Mouse (Mus musculus): ENCODE results near the gene Ston2.
"Not testable (repeated sequence)": the region's sequence is repeated elsewhere in the genome, so short reads cannot be mapped to it uniquely, and the experiment has no call there.

Ston2 gene

DNA sequence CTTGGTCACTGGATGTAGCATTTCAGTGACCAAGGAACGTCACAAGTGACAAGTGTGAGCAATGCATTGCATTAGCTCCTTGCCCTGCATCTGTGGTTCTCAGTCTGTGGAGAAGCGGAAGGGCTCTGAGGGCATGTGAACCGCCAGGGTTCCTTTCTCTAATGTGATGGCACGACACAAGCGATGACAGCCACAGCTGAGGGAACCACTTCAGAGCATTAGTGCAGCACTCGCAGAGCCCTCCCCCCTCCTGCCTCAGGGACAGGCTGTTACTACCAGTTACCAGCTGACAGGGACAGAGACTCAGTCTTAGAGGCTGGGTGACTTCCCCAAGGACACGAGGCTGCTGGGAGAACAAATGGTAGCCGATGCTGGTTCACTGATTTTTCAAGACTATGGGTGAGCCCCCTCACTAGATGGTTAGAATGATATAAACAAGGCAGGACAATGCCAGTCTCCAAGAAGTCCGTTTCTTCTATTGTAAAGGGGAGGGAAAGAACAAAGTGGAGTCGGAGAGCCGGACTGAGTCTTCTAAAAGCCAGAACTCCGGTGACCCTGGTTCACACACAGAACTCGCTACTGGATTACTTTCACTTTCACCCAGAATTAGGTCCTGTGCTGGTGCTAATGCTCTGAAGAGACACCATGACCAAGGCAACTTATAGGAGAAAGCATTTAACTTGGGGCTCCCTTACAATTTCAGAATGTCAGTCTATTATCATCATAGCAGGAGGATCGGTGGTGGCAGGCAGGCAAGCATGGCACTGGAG lies 21.7 kb downstream of the Ston2 start:
- ChIA-PET POLR2A (interaction anchor here in 3 of 4 experiments (0.6 to 1.7 kb wide), 5 partner anchors 8 to 136 kb away, joined by 3 to 6 read pairs (median 5); no protein-coding TSS in a partner anchor), CTCF (interaction anchor here in 1 of 4 experiments (1.2 kb wide), 1 partner anchor 23 kb away, joined by 3 read pairs; no protein-coding TSS in a partner anchor)

GRCm38 (mm10) chr12:91765504-91765903 lies 22.7 kb downstream of the Ston2 start:
- POLR2A ChIA-PET, result interaction anchor here in 2 of 4 experiments (1.4 to 1.7 kb wide), 2 partner anchors 13 kb away, joined by 5 to 6 read pairs; no protein-coding TSS in a partner anchor
- CTCF ChIA-PET, result interaction anchor here in 1 of 4 experiments (1.2 kb wide), 1 partner anchor 24 kb away, joined by 3 read pairs; no protein-coding TSS in a partner anchor

- POLR2A ChIA-PET, result interaction anchor here in 2 of 4 experiments (0.6 to 1.4 kb wide), 3 partner anchors 9 to 20 kb away, joined by 3 to 5 read pairs (median 4); no protein-coding TSS in a partner anchor
- CTCF ChIA-PET, result interaction anchor here in 2 of 4 experiments (0.5 to 0.8 kb wide), 2 partner anchors 25 to 113 kb away, joined by 4 to 5 read pairs; no protein-coding TSS in a partner anchor
Observed at GRCm38 (mm10) chr12:91765054-91765453, 23.1 kb downstream of the Ston2 start.

DNA sequence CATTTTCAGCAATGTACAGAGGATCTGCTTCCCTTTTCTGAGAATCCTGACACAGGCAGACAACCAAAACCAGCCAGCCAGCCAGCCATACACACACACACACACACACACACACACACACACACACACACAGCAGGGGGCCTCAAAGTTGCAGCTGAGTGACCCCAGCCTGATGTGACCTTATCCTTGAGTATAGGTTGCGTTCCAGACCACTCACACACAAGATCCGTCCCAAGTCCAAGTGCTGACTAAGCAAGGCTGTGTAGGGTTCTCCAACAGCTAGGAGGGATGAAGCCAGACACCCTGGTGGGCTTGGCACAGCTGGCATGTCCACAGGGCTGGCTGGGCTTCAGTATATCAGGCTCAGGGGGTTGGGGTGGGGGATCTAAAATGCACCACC lies 23.7 kb downstream of the Ston2 start:
- CTCF ChIA-PET, result interaction anchor here in 3 of 4 experiments (0.5 to 0.8 kb wide), 3 partner anchors 24 to 113 kb away, joined by 3 to 5 read pairs (median 4); partner anchors contain the start of gene Ston2 (in 1 of the 3)
- POLR2A ChIA-PET, result interaction anchor here in 2 of 4 experiments (0.6 to 1.1 kb wide), 2 partner anchors 9 to 20 kb away, joined by 3 to 4 read pairs; no protein-coding TSS in a partner anchor

DNA sequence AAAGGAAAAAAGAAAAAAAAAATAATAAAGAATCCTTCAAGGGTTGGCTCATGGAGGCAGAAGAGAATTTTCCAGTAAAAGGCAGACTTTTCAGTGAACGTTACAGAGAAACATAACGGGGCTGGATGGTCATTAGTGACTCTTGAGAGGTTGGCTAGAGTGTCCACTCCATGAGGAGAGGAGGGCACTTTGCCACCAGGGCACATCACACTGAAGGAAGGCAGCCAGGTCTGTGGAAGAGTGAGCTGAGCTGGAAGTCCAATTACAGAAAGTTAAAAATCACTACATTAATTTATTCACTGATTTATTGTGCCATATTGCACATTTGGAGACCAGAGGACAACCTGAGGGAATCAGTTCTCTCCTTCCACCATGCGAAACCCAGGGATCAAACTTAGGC lies 28.4 kb downstream of the Ston2 start:
- ChIA-PET POLR2A (interaction anchor here in 1 of 4 experiments (1.6 kb wide), 1 partner anchor 14 kb away, joined by 3 read pairs; no protein-coding TSS in a partner anchor), CTCF (no interaction called here)

DNA sequence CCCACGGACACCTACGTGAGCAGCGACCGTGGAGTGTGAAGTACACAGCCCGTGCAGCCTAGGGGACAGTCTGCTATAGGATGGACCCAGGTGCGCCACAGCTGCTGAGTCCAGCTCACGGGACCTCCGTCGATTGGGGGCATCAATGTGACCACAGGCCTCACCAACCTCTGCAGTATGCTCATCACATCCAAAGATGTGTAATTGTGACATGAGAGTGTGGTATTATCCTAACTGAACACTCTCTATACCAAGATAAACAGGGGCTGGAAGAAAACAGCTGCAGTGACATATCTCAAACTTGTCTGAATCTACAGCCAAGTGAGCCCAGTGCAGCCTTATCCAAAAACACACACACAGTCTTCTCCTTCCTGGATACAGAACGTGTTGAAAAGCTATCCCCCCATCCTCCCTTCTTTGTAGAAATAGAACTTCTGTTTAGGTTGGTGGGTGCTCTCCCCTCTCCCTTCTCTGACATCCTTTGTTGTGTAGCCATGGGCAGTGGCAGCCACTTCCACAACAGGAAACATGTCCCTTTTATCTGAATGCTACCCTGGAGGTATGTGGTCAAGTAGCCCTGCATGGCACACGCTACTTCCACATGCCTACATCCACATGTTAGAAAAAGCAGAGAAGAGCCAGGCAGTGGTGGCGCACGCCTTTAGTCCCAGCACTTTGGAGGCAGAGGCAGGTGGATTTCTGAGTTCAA lies 30.2 kb downstream of the Ston2 start:
- POLR2A ChIA-PET, result interaction anchor here in 3 of 4 experiments (0.6 to 1.9 kb wide), 8 partner anchors 8 to 343 kb away, joined by 3 to 9 read pairs (median 5); partner anchors contain the start of gene Gtf2a1 (in 1 of the 3)
- CTCF ChIA-PET, result interaction anchor here in 1 of 4 experiments (1.5 kb wide), 1 partner anchor 32 kb away, joined by 7 read pairs; no protein-coding TSS in a partner anchor

DNA sequence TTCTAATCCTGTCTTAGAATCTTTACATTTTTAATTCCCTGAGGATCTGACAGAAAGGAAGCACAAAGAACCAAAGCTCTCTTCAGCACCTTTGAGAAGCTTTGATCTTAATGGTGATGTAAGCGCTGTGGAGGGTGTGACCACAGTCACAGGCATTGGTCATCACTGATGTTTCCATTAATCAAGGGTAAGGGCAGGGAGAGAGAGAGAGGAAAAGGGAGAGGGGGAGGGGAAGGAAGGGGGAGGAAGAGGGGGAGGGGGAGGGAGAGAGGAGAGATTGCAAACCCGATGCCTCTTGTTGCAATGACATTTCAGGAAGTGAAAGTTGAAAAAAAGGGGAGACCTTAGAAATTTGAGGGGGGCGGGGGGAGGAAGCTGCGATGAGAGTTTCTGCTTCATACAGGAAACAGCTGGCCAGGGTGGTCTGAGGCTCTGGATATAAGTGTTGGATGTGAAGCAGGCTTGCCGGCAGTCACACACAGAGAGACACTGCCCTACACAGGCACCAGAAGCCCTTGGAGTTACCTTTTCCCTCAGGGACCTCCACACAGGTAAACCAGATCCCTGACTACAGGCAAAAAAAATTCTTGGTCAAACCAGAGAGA lies 31.5 kb downstream of the Ston2 start:
- CTCF ChIA-PET, result no interaction called here
- POLR2A ChIA-PET, result interaction anchor here in 2 of 4 experiments (0.7 to 1.0 kb wide), 2 partner anchors 74 to 167 kb away, joined by 3 to 8 read pairs; partner anchors contain the start of gene Gtf2a1 (in 1 of the 2)

- ChIA-PET POLR2A (interaction anchor here in 1 of 4 experiments (1.0 to 1.8 kb wide), 3 partner anchors 23 to 167 kb away, joined by 3 read pairs; no protein-coding TSS in a partner anchor), CTCF (no interaction called here)
Observed at GRCm38 (mm10) chr12:91754606-91755005, 33.6 kb downstream of the Ston2 start.

DNA sequence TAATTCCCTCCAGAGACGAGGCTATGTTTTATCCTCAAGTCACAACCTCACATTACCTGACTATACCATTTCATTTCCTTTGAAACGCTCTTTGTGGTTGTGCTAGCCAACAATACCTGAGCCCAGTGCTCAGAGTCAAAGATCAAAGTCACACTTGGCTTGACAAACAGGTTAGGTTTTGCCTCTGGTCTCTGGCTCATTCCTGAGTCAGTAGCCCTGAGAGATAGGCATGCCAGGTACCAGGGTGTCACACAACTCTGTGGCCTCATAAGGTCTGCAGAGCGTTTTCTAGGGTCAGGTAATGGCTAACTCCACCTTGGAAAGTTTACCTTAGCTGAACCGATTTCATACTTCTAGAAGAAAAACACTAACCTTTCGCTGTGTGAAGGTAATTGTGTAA lies 35.5 kb downstream of the Ston2 start:
- ChIA-PET POLR2A (interaction anchor here in 1 of 4 experiments (1.4 kb wide), 1 partner anchor 26 kb away, joined by 7 read pairs; no protein-coding TSS in a partner anchor), CTCF (interaction anchor here in 1 of 4 experiments (1.4 kb wide), 1 partner anchor 37 kb away, joined by 3 read pairs; no protein-coding TSS in a partner anchor)

DNA sequence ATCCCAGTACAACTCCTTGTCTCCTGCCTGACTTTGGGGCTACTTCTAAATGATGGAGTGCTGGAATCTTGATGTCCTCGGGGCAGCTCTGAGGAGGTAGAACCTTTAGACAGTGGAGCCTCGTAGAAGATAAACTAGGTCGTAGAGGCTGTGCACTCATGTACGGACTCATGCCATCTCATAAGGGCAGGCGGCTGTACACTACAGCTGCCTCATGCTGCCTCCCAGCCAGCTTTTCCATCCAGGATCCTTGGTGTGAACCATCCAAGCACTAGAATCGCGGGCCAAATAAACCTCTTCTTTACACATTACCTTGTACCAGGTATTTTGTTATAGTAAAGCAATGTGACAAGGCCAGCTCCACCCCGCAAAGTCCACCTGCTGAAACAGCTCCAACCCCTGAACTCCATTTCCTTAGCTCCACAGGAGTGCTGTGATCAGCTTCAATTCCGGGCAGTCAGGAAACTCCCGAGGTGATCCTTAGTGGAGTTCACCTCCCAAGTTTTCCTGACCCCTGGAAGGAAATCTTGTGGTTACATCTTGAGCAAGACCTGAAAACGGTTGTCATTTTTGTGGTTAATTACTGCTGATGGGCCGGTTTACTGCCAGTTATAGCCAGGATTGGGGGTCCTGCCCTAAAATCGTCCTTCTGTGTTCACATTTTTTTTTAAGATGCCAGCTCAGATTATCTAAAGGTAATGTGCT lies 36.1 kb downstream of the Ston2 start:
- CTCF ChIA-PET, result interaction anchor here in 1 of 4 experiments (1.4 kb wide), 1 partner anchor 38 kb away, joined by 3 read pairs; no protein-coding TSS in a partner anchor

DNA sequence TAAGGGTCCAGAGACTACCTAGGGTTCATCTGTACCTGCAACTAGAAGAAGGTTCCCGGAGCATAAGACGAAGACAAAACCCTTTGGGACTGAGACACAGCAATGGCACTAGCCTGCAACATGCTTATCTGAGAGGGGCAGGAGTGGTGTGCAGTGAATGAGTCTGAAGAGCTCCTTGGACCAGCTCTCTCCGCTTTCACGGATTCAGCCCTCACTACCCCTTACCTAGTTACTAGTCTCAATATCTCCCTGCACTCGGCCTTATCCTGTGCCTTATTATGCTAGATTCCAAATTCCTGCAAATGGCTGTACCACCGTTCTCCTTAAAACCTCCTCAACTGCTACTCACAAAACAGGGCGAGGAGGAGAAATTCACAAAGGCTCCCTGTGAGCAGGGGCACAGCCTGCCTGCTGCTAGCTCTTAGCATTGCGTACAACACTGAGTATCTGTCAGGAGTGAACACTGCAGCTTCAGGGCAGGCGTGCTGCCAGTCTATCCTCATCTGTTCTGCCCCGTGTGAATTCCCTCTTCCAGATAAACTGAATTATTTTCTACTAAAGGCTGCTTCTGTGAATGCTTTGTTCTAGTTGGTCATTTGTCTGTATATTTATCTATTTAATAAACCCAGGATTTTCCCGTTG lies 38.5 kb downstream of the Ston2 start:
- POLR2A ChIA-PET, result interaction anchor here in 1 of 4 experiments (0.6 kb wide), 1 partner anchor 194 kb away, joined by 3 read pairs; no protein-coding TSS in a partner anchor
- CTCF ChIA-PET, result interaction anchor here in 1 of 4 experiments (0.6 kb wide), 1 partner anchor 89 kb away, joined by 3 read pairs; no protein-coding TSS in a partner anchor

More for the DNA sequence above, 36.1 kb downstream of the Ston2 start:
- POLR2A ChIA-PET, result interaction anchor here in 1 of 4 experiments (0.9 to 1.4 kb wide), 2 partner anchors 9 to 26 kb away, joined by 3 to 7 read pairs; no protein-coding TSS in a partner anchor

- ChIA-PET POLR2A (interaction anchor here in 1 of 4 experiments (0.5 kb wide), 1 partner anchor 30 kb away, joined by 4 read pairs; no protein-coding TSS in a partner anchor), CTCF (no interaction called here)
Observed at GRCm38 (mm10) chr12:91748241-91748865, 39.8 kb downstream of the Ston2 start.

GRCm38 (mm10) chr12:91746839-91747238 lies 41.3 kb downstream of the Ston2 start:
- POLR2A ChIA-PET, CTCF ChIA-PET: not testable (repeated sequence)

DNA sequence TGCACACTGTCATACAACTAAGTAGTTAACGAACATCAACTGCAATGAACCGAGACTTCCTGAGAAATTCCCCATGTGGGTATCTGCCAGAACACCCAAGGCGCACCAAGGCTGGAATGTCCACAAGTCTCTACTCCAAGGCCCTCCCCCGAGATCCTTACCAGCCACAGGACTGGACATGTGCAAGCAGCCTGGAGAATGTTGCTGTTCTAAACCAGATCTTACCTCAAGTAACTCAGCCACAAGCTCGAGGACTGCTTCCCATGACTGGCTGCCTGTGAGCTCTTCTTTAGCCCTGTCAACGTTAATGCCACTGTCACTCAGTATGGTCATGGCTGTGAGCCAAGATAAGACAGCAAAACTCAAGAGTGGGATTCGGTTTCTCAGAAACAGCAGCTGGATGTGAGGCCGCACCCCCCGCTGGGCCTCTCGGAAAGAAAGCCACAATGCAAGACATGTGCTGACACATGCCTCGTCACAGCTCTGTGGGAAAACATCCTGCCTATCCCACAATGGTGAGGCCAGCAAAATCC lies 42.4 kb downstream of the Ston2 start:
- ChIA-PET POLR2A (interaction anchor here in 2 of 4 experiments (0.7 to 1.2 kb wide), 3 partner anchors 13 to 125 kb away, joined by 3 read pairs; no protein-coding TSS in a partner anchor), CTCF (interaction anchor here in 1 of 4 experiments (0.6 kb wide), 1 partner anchor 32 kb away, joined by 4 read pairs; no protein-coding TSS in a partner anchor)

- ChIA-PET CTCF (no interaction called here), POLR2A (no interaction called here)
Observed at GRCm38 (mm10) chr12:91744091-91744490, 44.1 kb downstream of the Ston2 start.

GRCm38 (mm10) chr12:91742916-91743315 lies 45.3 kb downstream of the Ston2 start:
- ChIA-PET POLR2A (interaction anchor here in 1 of 4 experiments (0.5 kb wide), 1 partner anchor 181 kb away, joined by 6 read pairs; no protein-coding TSS in a partner anchor), CTCF (interaction anchor here in 1 of 4 experiments (0.6 kb wide), 1 partner anchor 117 kb away, joined by 3 read pairs; no protein-coding TSS in a partner anchor)

Measured in embryonic stem cell, embryonic (primary cell).